Mouse (Mus musculus) ES-E14 (cell line): ENCODE results near the gene Cep57l1.

ENCODE experiments used
- CHD2 ChIP-seq: IDR thresholded peaks from 2 replicates; pipeline ENCODE4 v1.6.1; 2014; ENCODE audit warnings: mild to moderate bottlenecking, low read depth, low read length, inconsistent platforms
- MAFK ChIP-seq: IDR thresholded peaks from 2 replicates; pipeline ENCODE4 v1.6.1; 2014; ENCODE audit warnings: mild to moderate bottlenecking, low read depth, low read length, inconsistent platforms; ENCODE audit not compliant: insufficient read depth
- ZC3H11A ChIP-seq: IDR thresholded peaks from 2 replicates; pipeline ENCODE4 v1.6.1; 2012; ENCODE audit warnings: low read depth, mild to moderate bottlenecking, inconsistent platforms, low read length, borderline replicate concordance
- ZNF384 ChIP-seq: IDR thresholded peaks from 2 replicates; pipeline ENCODE4 v1.6.1; 2012; ENCODE audit warnings: low read depth, low read length, inconsistent platforms

- TF ChIP-seq ZNF384 (no peak), ZC3H11A (no peak), CHD2 (no peak), MAFK (no peak)
Observed at GRCm38 (mm10) chr10:41763741-41764385, 45.8 kb downstream of the Cep57l1 start.
